Mouse (Mus musculus) hindbrain, embryonic 14.5 days (tissue): ENCODE results near the gene Grid2. TPM values are rescaled to one million over a fixed set of nuclear protein-coding genes. Genes with fewer than 3 reads are reported as not detected.

Source experiments
- ATAC-seq: fragments of 200-750 bp; cut with Nextera tagmentation; 2 replicates; pipeline ENCODE4 v1.8.0; 2017; ENCODE audit warnings: moderate number of reproducible peaks, mild to moderate bottlenecking, moderate TSS enrichment, moderate library complexity; ENCODE audit not compliant: low FRiP score
- DNase-seq: peaks from one replicate; pipeline ENCODE4 v3.0.0-alpha.2; 2015; ENCODE audit warnings: low spot score
- H3K27ac ChIP-seq: fragments of 300-500 bp; sonication (generic); 2 replicates; pipeline ENCODE4 v1.5.1; 2014; ENCODE audit warnings: mild to moderate bottlenecking, moderate library complexity
- H3K27me3 ChIP-seq: fragments of 300-500 bp; sonication (generic); 2 replicates; pipeline ENCODE4 v1.6.1; 2014; ENCODE audit warnings: mild to moderate bottlenecking, low read length, mixed read lengths; ENCODE audit not compliant: control insufficient read depth, insufficient read depth
- H3K36me3 ChIP-seq: fragments of 300-500 bp; sonication (generic); replicated peaks from 2 replicates; pipeline ENCODE4 v1.6.1; 2014; ENCODE audit not compliant: control insufficient read depth, insufficient read depth
- H3K4me1 ChIP-seq: fragments of 300-500 bp; sonication (generic); replicated peaks from 2 replicates; pipeline ENCODE4 v1.6.1; 2014; ENCODE audit warnings: antibody characterized with exemption, low read length, mixed read lengths; ENCODE audit not compliant: control insufficient read depth, insufficient read depth
- H3K4me2 ChIP-seq: fragments of 300-500 bp; sonication (generic); replicated peaks from 2 replicates; pipeline ENCODE4 v1.6.1; 2014; ENCODE audit warnings: mild to moderate bottlenecking, moderate library complexity
- H3K4me3 ChIP-seq: fragments of 300-500 bp; sonication (generic); replicated peaks from 2 replicates; pipeline ENCODE4 v1.5.1; 2014; ENCODE audit warnings: mild to moderate bottlenecking, low read length
- H3K9ac ChIP-seq: fragments of 300-500 bp; sonication (generic); 2 replicates; pipeline ENCODE4 v1.6.1; 2014
- H3K9me3 ChIP-seq: fragments of 300-500 bp; sonication (generic); 2 replicates; pipeline ENCODE4 v1.6.1; 2016; ENCODE audit warnings: low read length; ENCODE audit not compliant: control insufficient read depth
- WGBS: fragments of 180-500 bp; shearing (Covaris S2); extraction: QIAGEN DNeasy Blood & Tissue Kit; methylation state at CpG from one replicate; pipeline ENCODE4 v1.1.7; 2014; 5-methylcytosine and 5-hydroxymethylcytosine counted together
- polyA plus RNA-seq: library from polyadenylated mRNA; unstranded; fragments of >200 nt; fragmentation: Nextera tagmentation; extraction: Ambion mirVana; gene quantifications from 2 replicates; pipeline ENCODE4 v1.2.1, GENCODE M21; 2014

Gene Grid2
- polyA plus RNA-seq, 1 experiment from 2014 or later, result 18.1 TPM

DNA sequence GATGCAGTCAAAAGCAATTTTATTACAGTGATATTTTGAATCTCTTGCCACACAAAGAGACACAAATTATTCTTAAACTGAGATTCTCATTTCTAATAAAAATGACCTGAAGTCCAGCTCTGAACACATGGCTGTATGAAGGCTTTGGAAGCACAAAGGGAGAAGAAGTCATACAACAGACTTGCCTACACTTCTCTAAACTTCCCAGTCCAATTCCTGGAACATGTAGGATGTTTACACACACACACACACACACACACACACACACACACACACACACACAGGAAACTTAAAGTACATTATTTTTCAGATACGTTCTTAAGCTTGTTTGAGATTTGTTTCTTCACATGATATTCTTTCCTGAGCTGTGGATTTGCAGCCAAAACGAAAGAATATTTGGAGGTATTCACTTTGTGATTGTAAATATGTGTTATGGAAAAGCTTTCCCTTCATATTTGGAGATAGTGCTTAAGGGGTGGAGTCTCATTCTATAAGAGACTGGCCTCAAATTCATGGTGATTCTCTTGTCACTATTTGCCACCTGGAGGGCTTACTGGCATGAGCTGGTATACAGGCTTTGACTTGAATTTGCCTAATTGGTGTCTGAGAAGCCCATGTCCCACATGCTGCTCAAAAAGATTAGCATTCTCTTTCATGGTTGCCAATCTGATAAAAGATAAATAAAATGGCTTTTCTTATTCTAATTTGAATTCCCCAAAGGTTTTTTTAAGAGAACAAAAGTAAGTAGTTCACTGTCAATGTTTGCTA, 1049.2 kb downstream of the Grid2 start:
- no peaks in the 10 kb centered on the region for H3K36me3 ChIP-seq
- no peak overlapping the region for H3K27ac ChIP-seq
- no peaks in the 10 kb centered on the region for H3K4me1 ChIP-seq
- no peak overlapping the region for H3K4me2 ChIP-seq
- H3K9ac ChIP-seq, result no peak overlapping the region
- WGBS, result 73% methylated on average over 2 of the region's 2 CpGs
- H3K9me3 ChIP-seq, result no peaks in the 10 kb centered on the region
- H3K27me3 ChIP-seq, result no peaks in the 10 kb centered on the region
- no peak overlapping the region for H3K4me3 ChIP-seq
- DNase-seq (no peak), ATAC-seq (no peak; the same call in 1 of the 2 replicates)

DNA sequence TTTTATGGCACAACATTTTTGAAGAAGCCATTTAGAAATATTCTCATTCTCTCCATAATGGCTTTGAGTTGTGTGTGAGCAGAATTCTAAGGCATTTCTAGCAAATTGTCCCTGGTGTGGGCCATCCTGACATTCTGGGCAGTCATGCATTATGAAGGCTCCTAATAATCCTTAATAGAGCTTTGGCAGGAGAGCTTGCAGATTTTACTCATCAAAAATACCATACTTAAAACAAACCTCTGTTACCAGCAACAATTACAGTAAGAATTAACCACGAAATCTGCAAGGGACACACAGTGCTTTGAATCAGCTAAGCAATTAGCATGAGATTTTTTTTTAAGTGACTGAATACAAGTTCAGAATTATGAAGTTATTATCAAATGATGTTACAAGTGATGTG, 1053.0 kb downstream of the Grid2 start:
- ATAC-seq (no peak), DNase-seq (no peak)
- 68% methylated on average over 1 of the region's 1 CpGs for whole genome bisulfite sequencing
- Histone ChIP-seq H3K4me2 (no peak overlapping the region), H3K9ac (no peak overlapping the region), H3K4me1 (no peaks in the 10 kb centered on the region), H3K9me3 (no peaks in the 10 kb centered on the region), H3K4me3 (no peak overlapping the region), H3K36me3 (no peaks in the 10 kb centered on the region), H3K27ac (no peak overlapping the region), H3K27me3 (no peaks in the 10 kb centered on the region)

GRCm38 (mm10) chr6:64313132-64313531, 1057.5 kb downstream of the Grid2 start:
- Histone ChIP-seq H3K36me3 (no peaks in the 10 kb centered on the region), H3K27me3 (no peaks in the 10 kb centered on the region), H3K9ac (no peak overlapping the region), H3K4me3 (no peak overlapping the region), H3K4me1 (no peaks in the 10 kb centered on the region), H3K9me3 (no peaks in the 10 kb centered on the region), H3K4me2 (no peak overlapping the region), H3K27ac (no peak overlapping the region)
- DNase-seq (no peak), ATAC-seq (no peak)
- WGBS, result 91% methylated on average over 1 of the region's 1 CpGs

DNA sequence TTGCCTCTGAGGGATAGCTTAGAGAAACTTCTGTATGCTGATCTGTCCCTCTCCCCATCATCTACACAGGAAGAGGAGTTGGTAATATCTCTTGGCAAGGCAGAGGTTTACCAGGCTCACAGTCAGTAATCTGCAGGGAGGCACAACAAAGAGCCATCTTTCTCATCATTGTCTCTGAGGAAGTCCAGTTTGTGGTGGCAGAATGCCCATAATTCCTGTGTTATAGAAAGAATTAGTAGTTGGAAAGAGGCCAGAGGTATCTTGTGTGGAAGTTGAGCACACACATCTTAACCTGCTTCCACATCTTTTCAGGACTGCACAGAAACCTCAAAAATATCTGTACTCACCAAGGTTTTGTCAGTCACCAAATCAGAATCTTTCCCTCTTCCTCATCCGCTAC, 1071.3 kb downstream of the Grid2 start:
- Histone ChIP-seq H3K27me3 (no peaks in the 10 kb centered on the region), H3K36me3 (no peaks in the 10 kb centered on the region), H3K4me2 (no peak overlapping the region), H3K27ac (no peak overlapping the region), H3K4me3 (no peak overlapping the region), H3K9me3 (no peaks in the 10 kb centered on the region), H3K4me1 (no peaks in the 10 kb centered on the region), H3K9ac (no peak overlapping the region)
- DNase-seq (no peak), ATAC-seq (no peak)
- WGBS, result 91% methylated on average over 1 of the region's 1 CpGs

DNA sequence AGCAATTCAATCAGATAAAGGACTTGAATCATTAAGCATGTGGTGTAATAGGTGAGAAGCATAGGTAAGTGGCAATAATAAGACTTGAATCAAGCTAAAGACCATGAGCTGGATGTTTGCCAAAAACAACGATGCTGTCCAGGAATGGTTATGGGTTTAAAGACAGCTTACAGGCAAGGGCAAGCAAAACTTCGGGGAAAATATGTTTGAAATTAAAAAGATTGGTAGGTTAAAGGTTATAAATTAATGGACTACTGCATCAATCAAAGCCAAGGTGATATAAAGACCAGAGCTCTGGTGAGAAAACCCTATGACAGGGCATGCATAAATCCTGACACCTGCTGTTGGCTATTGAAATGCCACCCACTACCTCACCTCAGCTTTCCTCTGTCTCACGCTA, 1072.2 kb downstream of the Grid2 start:
- no peak overlapping the region for H3K27ac ChIP-seq
- no peak for DNase-seq
- H3K36me3 ChIP-seq, result no peaks in the 10 kb centered on the region

GRCm38 (mm10) chr6:64398413-64399098, 1142.9 kb downstream of the Grid2 start:
- DNase-seq (no peak), ATAC-seq (no peak)
- Histone ChIP-seq H3K36me3 (no peaks in the 10 kb centered on the region), H3K4me1 (no peaks in the 10 kb centered on the region), H3K27me3 (no peaks in the 10 kb centered on the region), H3K4me2 (no peak overlapping the region), H3K27ac (no peak overlapping the region), H3K9ac (no peak overlapping the region), H3K4me3 (no peak overlapping the region), H3K9me3 (no peaks in the 10 kb centered on the region)
- 91% methylated on average over 4 of the region's 4 CpGs for WGBS

More for the DNA sequence above, 1072.2 kb downstream of the Grid2 start:
- Histone ChIP-seq H3K4me3 (no peak overlapping the region), H3K4me1 (no peaks in the 10 kb centered on the region), H3K27me3 (no peaks in the 10 kb centered on the region), H3K9ac (no peak overlapping the region), H3K9me3 (no peaks in the 10 kb centered on the region), H3K4me2 (no peak overlapping the region)
- no peak for ATAC-seq
- WGBS, result 77% methylated on average over 3 of the region's 3 CpGs

DNA sequence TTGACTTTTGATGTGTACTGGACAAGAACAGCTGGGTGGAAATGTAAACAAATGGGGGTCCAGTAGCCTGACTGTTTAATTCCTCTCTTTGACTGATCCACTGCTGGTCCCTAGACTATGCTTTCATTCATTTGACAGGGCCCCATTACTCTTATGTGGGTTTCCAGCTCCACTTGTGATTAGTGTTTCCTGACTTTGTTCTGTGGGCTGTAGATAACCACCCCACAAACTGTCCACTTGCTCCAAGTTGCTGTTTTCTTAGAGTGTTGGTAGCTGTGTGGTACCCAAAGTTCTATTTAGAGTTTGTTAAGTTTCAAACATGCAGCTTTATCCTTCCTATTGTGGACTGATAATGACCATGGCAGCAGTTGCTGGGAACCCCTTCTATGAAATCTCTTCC, 1172.0 kb downstream of the Grid2 start:
- Histone ChIP-seq H3K9me3 (no peaks in the 10 kb centered on the region), H3K9ac (no peak overlapping the region), H3K4me3 (no peak overlapping the region), H3K27ac (no peak overlapping the region), H3K36me3 (no peaks in the 10 kb centered on the region), H3K4me1 (no peaks in the 10 kb centered on the region), H3K4me2 (no peak overlapping the region), H3K27me3 (no peaks in the 10 kb centered on the region)
- no peak for ATAC-seq
- DNase-seq, result no peak

DNA sequence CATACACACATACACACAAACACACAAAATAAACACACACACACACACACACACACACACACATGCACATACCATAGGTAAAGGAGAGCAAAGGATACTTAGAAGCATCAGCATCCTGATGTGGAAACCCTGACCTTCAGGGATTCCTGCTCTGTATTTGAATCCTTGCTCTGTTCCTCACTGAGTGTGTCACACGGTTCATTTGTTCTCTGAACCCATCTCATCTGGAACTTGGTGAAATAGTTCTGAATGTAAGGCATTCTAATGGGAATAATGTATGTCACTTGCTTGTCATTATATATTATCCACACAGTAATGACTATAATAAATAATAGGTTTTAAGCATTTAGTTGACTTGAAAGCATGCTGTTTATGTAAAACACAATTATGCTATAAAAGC, 1173.2 kb downstream of the Grid2 start:
- ATAC-seq, result no peak
- Histone ChIP-seq H3K9ac (no peak overlapping the region), H3K27me3 (no peaks in the 10 kb centered on the region), H3K4me1 (no peaks in the 10 kb centered on the region), H3K9me3 (no peaks in the 10 kb centered on the region), H3K4me3 (no peak overlapping the region), H3K27ac (no peak overlapping the region), H3K4me2 (no peak overlapping the region), H3K36me3 (no peaks in the 10 kb centered on the region)
- DNase-seq, result no peak
- WGBS, result 34% methylated on average over 1 of the region's 1 CpGs

GRCm38 (mm10) chr6:64448127-64448526, 1192.5 kb downstream of the Grid2 start:
- Histone ChIP-seq H3K4me2 (no peak overlapping the region), H3K27me3 (no peaks in the 10 kb centered on the region), H3K9me3 (no peaks in the 10 kb centered on the region), H3K27ac (no peak overlapping the region), H3K4me3 (no peak overlapping the region), H3K9ac (no peak overlapping the region), H3K4me1 (0 out of 2 replicates have a peak, but pooled peaks cover 4% of the 10 kb centered on the region), H3K36me3 (no peaks in the 10 kb centered on the region)
- DNase-seq (no peak), ATAC-seq (no peak)
- WGBS, result 85% methylated on average over 5 of the region's 5 CpGs
